Mouse (Mus musculus): ENCODE measurements around the gene Rnpc3.
"Not testable (repeated sequence)": the region's sequence is repeated elsewhere in the genome, so short reads cannot be mapped to it uniquely, and the experiment has no call there.

Gene Rnpc3

DNA sequence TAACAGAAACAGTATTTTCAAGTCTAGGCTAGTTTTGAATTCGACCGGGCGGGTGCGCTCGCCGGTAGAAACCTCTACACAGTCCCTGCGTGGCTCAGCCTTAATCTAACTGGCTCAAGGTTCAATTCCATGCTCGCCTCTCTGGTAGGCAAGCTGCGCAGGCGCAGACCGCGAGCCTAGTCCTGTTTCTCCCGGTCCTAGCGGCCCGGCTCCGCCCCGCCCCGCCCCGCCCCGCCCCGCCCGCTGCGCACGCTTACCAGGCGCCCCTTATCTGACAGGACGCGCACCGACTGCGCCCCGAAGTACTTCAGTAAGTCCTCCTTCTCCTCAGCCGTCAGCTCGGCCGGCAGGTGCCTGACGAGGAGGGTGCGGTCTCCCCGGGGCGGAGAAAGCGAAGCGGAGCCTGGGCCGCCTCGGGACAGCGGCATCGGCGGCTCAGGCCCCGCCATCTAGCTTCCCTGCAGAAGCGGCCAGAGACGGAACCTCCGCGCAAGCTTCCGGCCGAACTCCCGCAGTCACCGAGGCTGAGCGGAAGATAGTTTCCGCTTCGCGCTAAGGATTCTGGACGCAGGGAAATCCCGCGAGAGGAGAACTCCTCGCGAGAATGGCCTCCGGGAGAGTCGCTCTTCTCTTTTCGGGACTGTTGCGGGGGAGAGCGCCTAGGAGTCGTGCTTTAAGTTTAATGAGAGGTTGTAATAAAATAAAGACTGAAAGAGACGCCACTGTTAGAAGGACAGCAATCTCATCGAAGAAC, at the start of gene Rnpc3:
Gene Rnpc3 (minus strand): TSS at position 544 of the 754 bp plus-strand sequence.
- DNase-seq (ENCODE audit: low read depth): peak; percentile 99

DNA sequence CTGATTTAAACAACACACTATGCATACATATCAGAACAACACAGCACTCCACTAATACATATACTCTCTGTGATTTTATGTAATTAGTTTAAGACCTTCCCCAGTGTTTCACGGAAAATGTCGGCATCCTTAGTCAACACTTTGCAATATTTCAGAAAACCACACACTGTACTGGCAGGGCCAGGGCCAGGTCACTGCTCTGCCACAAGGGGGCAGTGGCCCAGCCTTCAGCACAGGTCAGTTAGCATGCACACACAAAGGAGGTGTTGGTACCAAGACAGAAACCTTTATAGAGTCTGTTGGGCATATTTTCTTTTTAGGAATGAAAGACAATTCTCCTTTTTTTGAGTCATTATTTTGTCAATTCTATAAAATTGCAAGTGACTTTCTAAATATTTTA, 27.0 kb upstream of the Rnpc3 start:
- DNase-seq (ENCODE audit: low read depth): peak; percentile 24

DNA sequence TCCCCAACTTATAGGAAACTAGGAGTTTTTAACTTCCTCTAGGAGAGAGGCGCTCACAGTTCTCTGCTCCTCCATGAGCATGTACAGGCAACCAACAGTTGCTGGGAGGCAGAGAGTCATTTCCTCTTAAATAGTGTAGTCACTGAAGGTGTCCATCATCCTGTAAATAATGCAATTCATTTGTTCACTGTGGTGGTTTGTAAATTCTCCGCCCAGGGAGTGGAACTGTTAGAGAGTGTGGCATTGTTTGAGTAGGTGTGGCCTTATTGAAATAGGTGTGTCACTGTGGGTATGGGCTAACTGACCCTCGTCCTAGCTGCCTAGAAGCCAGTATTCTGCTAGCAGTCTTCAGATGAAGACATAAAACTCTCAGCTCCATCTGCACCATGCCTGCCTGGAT, 24.4 kb upstream of the Rnpc3 start:
- no peak for DNase-seq (ENCODE audit: low read depth)

DNA sequence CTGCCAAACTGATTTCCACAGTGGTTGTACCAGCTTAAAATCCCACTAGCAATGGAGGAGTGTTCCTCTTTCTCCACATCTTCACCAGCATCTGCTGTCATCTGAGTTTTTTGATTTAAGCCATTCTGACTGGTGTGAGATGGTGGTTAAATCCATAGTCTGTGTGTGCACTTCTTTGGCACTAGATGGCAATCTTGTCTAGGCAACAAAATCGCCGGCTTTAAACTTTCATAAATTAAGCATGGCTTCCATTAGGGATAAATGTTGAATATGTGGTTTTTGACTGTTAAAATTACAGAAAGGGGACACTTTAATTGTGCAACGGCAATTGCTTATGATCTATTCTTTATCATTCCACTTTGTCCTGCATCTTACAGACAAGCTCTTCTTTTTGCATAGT, 21.4 kb upstream of the Rnpc3 start:
- DNase-seq (ENCODE audit: low read depth): not testable (repeated sequence)

DNA sequence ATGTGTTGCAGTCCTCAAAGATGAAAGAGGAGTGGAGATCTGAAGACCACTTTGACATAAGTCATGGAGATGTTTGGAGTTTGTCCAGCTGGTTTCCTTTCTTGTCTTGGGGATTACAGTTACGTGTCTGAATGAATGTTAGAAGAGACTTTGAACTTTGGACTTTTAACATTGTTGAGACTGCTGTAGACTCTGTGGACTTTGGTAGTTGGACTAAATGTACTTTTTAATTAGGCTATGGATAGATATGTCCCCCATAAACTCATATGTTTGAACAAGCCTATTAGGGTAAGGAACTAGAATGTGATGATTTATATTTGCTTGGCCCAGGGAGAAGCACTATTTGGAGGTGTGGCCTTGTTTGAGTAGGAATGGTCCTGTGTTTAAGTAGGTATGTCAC, 9.6 kb upstream of the Rnpc3 start:
- no peak for DNase-seq (ENCODE audit: low read depth)

DNA sequence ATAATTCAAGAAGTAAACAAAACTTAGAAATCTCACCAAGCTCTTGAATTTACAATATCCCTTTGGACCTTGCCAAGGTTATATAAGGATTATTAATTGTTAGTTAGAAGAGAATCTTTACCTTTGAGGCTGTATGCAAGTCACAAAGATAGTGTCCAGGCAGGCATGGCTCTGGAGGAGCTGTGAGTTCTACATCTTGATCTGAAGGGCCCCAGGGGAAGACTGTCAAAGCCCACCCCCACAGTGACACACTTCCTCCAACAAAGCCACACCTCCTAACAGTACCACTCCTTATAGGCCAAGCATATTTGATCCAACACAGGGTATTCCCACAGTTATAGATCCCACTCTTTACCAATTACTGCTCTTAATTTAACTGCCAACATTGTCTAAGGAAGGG, 4.3 kb upstream of the Rnpc3 start:
- DNase-seq (ENCODE audit: low read depth): no peak

DNA sequence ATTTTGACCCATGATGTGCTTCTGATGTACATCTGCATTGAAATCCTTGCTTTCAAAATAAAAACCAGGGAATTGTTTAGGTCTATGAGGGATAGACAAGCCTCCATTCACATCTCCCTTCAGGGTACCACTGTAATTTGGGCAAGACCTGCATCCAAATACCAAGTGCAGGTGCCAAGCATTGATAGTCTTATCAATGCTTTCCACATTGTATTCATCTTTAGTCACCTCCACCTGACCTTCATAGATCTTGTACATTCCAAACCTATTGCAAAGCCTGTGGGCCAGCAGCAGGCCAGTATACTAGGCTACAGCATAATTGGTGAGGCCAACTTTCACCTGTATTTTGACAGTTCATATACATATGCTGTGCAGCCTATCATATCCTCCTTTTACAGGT, 1.7 kb upstream of the Rnpc3 start:
- DNase-seq (ENCODE audit: low read depth): no peak

DNA sequence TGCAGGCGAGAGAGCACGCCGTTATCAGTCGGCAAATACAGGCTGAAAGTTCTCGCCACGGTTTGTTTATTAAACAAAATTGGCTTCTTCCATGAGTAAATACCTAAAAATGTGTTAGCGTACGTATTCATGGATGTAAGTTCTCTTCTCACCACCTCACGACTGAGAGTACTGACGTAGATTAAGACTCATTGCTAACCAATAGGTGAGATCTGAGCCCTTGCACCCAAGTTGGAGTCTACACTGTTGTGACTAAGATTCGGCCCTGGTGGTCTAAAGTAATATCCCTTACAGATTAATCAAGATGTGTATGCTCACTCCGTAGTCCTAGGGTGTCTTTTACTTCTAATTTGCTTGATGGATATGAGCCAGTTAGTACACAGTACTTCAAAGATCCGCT, 615 bp upstream of the Rnpc3 start:
- peak; percentile 64 for DNase-seq (ENCODE audit: low read depth)

DNA sequence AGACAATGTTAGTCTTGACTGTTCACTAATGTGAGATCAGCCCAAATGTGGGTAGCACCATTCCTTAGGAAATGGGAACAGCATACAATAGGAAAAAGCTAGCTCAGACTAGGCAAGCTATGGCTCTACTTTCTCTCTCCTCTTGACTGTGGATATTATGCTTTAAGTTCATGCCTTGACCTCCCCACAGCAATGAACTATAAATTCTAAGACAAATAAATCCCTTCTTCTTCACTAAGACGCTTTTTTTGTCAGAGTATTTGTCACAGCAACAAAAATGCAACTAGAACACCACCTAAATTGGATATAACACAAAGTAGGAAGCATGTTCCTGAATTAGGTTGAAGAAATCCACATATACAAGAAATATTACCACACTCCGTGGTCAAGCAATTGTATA, 23.4 kb downstream of the Rnpc3 start, which contains the start of gene Amy1:
Gene Amy1 (minus strand): TSS at position 101 of the 400 bp plus-strand sequence.
- DNase-seq (ENCODE audit: low read depth): no peak

DNA sequence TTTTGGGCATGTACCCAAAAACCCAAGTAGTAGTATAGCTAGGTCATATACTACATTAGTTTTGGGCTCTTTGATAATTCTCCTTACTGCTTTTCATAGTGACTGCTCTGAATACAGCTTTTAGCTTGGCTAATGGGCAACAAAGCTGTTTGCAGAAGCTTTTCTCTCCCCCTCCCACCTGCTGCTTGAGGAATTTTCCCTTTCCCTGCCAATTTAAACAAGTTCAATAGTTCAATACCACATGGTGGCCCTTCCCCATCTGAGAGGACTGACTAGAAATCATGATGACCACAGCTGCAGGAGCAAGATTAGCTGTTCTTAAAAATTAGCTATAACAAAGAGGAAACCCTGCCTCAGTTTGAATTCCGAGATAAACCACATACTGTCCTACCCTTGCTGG, 39.1 kb downstream of the Rnpc3 start:
- DNase-seq (ENCODE audit: low read depth): no peak

DNA sequence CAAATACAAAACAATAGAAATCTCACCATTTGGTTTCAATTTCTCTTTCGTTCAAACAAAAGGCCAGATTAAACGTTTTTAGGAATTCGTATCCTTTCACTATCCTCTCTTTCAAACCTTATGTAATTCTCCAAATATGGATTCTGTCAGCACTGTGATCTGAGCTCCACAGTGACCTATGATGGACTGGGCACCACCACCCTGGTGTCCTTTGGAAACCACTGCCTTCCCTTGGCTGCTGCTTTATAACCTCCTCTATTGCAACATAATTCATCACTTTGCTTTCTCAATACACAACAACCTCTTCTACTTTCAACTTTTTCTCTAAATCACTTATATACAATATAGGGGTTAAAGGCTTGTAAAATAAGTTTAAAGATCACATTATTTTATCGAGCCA, 55.4 kb downstream of the Rnpc3 start:
- DNase-seq (ENCODE audit: low read depth): no peak

DNA sequence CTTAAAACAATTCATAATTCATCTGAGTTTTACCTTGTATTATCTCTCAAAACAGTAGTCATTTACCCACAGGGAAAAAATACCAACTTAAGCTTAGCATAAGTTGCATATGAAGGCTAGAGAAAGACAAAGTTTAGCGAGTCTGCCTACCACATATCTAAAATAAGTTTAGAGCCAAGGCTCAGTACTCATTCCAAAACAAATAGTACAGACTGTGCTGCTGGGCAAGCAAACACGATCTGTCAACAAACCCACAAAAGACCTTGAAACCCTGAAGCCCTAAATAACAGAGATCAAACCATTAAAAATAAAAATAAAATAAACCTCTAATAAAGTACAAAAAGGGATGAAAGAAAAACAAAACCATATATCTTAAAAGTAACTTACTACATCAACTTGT, 55.8 kb downstream of the Rnpc3 start:
- DNase-seq (ENCODE audit: low read depth): no peak

DNA sequence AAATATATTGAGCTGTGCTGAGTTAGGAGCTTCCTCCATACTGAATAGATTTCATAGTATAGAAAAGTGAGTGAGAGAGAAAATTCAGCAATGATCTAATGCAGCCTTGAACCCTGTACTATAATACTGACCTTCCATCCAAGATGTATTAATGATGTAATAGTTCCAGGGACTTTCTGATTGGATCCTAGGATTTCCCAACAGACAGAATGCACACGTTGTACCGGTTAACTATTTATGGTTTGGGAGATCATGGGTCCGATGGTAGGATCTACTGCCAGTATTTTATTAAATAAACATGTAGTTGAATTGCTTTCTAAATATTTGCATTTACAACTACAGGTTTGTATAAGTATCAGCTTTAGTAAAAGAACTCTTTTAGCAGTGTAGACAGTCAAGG, 57.8 kb downstream of the Rnpc3 start:
- no peak for DNase-seq (ENCODE audit: low read depth)
